Mouse (Mus musculus): ENCODE data around the gene Ssr4. TPM values are rescaled to one million over a fixed set of nuclear protein-coding genes. Genes with fewer than 3 reads are reported as not detected.

The Ssr4 gene
- polyA plus RNA-seq (2014; fragmentation: Illumina TruSeq; extraction: RNeasy Lipid Tissue Mini Kit (QIAGEN cat#74804); ENCODE audit: low read depth, low replicate concordance), result 99.4 TPM

DNA sequence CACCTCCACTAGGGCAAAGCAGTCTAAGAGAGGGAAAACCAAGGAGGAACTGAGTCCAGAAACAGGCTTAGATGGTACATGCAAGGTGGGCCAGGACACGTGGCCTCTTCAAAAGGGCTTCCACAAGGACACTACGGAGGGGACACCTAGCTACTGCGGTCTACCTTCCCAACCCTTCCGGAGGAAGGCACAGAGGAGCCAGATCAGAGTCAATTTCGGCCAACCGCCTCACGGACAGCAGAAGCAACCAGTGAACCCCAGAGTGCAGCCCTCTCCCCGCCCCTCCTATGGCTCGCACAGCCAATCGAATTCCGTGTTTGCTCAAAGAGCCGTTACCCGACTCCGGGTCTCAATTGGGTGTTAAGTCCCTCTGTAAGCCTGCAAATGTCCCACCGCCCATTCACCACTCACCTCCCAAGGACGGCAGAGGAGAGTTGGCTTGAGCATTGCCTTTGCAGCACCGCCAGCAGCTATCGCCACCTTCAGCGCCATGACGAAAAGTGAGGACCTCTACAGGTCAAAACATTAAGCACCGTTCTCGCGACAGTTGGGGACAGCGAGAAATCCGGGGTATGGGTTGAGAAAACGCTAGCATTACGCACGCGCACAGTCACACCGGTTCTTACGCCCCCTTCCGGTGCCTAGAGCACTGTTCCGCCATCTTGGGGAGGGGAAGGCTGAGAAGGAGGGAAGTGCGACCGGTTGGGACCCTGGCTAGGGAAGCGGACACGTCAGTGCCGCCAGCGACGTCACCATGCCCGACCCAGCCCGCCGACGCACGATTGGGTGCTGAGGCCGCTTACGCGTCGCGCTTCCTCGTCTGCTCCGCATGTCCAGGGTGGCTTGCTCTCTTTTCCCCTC is at the start of gene Ssr4, which contains the start of gene Idh3g:
Ssr4 (plus strand) TSS at position 665 of the 861 bp plus-strand sequence.
Idh3g (minus strand) TSS at position 534 of the 861 bp plus-strand sequence.

DNA sequence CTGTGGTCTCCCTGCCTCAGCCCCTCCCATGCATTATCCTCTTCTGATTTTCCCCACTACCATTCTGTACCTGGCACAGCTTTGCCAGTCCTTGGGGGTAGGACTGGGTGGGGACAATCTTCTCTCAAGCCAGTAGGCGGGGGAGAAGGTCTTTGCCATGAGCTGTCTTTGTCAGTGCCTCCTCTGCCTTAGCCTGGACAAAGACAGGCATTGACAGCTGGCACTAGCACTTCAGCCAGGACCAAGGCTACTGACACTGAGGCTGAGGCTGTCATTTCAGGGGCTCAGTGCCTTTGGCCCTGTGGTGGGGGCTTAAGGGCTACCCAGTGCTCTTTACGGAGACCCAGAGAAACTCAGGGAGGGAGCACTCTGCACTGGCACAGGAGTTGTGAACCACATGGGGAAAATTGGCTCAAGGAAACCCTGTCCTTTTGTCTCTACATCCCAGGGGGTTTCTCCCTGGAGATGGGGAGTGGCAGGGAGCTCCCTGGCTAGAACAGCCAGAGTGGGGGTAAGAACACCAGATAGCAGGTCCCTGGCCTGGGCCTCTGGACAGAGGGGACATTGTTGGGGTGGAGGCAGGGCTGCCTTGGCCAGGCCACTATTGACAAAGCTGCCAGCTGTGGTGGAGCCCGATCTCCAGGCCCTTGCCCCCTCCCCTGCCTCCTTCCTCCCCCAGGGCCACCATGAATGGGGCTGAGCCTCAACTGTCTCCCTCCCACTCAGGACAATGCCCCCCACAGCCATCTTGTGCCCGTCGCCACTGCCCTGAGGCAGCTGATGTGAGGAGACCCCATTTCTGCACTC is 30.3 kb upstream of the Ssr4 start, which contains the start of gene Plxnb3:
Plxnb3 (plus strand) TSS at position 757 of the 807 bp plus-strand sequence.

DNA sequence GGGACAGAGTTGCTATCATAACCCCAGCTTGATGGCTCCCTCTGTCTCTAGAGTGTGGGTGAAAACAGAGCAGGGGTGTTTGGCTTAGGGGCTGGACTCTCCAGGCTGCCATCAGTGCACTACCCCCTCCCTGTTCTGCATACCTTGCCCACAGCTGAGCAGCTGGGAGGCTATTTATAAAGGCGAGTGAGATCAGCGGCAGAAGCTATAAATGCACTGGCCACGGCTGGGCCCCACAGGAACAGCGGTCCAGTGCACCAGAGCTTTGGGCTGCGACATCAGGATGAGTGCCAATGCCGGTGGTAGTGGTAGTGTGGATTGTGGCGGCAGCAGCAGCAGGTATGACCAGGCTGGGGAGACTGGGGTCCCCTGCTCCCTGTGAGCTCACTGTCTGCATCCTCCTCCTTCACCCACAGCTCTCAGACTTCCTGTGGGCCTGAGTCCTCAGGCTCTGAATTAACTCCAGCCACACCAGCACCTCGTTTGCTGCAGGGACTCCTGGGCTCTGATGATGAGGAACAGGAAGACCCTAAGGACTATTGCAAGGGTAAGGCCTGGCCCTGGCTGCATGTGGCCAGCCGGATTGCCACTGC is 12.6 kb upstream of the Ssr4 start, which contains the start of gene Srpk3:
Srpk3 (plus strand) TSS at position 238 of the 593 bp plus-strand sequence.

DNA sequence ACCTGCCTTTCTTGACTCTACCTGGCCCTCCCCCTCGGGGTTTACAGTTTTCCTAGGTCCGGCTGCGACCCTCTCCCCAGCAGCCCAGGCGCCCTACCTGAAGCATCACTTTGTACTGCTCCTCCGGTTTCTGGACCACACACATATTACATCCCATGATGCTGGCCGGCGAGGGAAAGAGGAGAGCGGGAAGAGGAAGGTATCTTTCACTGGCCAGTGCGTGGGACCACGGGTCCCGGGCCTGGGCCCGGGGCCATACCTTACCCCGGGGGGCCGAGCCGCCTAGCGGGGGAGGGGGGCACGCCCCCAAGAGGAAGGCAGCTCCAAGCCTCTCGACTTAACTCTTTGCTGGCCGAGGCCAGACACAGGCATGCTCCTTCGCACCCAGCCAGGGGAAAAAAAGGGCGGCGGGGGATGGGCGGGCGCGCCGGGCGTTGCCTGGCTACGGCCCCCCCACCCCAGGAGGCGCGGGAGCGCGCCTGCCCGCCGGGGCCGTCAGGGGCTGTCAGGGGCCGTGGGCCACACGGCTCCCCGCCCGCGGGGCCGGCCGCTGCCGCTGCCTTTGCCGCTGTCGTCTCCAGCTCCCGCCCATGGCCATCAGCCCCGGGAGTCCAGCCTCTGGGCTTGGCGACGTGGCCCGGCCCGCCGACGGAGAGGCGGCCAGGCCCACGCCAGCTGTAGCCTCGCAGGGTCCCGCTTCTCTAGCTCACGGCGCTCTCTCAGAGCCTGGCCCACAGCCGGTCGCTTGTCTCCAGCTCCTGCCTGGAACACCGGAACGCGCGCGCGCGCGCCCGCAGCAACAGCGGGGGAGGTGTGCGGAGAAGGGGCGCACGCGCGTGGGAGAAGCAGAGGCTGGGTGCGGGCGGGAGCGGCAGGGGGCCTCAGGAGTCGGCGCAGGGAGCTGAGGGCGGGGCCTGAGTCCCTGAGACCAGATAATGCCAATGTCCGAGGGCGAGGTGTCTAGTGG is 37.6 kb downstream of the Ssr4 start, which contains the start of gene Pdzd4:
Pdzd4 (minus strand) TSS at position 785 of the 967 bp plus-strand sequence.

Other genes with a start within 250 kb of the Ssr4 start
- gene Dusp9, start 147.6 kb upstream of the Ssr4 start, polyA plus RNA-seq (2014; fragmentation: Illumina TruSeq; extraction: RNeasy Lipid Tissue Mini Kit (QIAGEN cat#74804); ENCODE audit: low read depth, low replicate concordance), result not detected
- gene Pnck, start 126.9 kb upstream of the Ssr4 start, polyA plus RNA-seq (2014; fragmentation: Illumina TruSeq; extraction: RNeasy Lipid Tissue Mini Kit (QIAGEN cat#74804); ENCODE audit: low read depth, low replicate concordance), result 9.6 TPM
- 174 TPM for gene Slc6a8, start 113.9 kb upstream of the Ssr4 start, polyA plus RNA-seq (2014; fragmentation: Illumina TruSeq; extraction: RNeasy Lipid Tissue Mini Kit (QIAGEN cat#74804); ENCODE audit: low read depth, low replicate concordance)
- 79.9 TPM for gene Bcap31, start 70.9 kb upstream of the Ssr4 start, polyA plus RNA-seq (2014; fragmentation: Illumina TruSeq; extraction: RNeasy Lipid Tissue Mini Kit (QIAGEN cat#74804); ENCODE audit: low read depth, low replicate concordance)
- gene Abcd1, start 70.4 kb upstream of the Ssr4 start, polyA plus RNA-seq (2014; fragmentation: Illumina TruSeq; extraction: RNeasy Lipid Tissue Mini Kit (QIAGEN cat#74804); ENCODE audit: low read depth, low replicate concordance), result 23.0 TPM
- gene Plxnb3, start 29.9 kb upstream of the Ssr4 start, polyA plus RNA-seq (2014; fragmentation: Illumina TruSeq; extraction: RNeasy Lipid Tissue Mini Kit (QIAGEN cat#74804); ENCODE audit: low read depth, low replicate concordance), result 3.2 TPM
- gene Srpk3, start 12.6 kb upstream of the Ssr4 start, polyA plus RNA-seq (2014; fragmentation: Illumina TruSeq; extraction: RNeasy Lipid Tissue Mini Kit (QIAGEN cat#74804); ENCODE audit: low read depth, low replicate concordance), result 40.2 TPM
- 838 TPM for gene Idh3g, start 131 bp upstream of the Ssr4 start, polyA plus RNA-seq (2014; fragmentation: Illumina TruSeq; extraction: RNeasy Lipid Tissue Mini Kit (QIAGEN cat#74804); ENCODE audit: low read depth, low replicate concordance)
- gene Pdzd4, start 37.9 kb downstream of the Ssr4 start, polyA plus RNA-seq (2014; fragmentation: Illumina TruSeq; extraction: RNeasy Lipid Tissue Mini Kit (QIAGEN cat#74804); ENCODE audit: low read depth, low replicate concordance), result 1.2 TPM
- gene Avpr2, start 105.1 kb downstream of the Ssr4 start, polyA plus RNA-seq (2014; fragmentation: Illumina TruSeq; extraction: RNeasy Lipid Tissue Mini Kit (QIAGEN cat#74804); ENCODE audit: low read depth, low replicate concordance), result not detected
- 2.0 TPM for gene L1cam, start 109.1 kb downstream of the Ssr4 start, polyA plus RNA-seq (2014; fragmentation: Illumina TruSeq; extraction: RNeasy Lipid Tissue Mini Kit (QIAGEN cat#74804); ENCODE audit: low read depth, low replicate concordance)
- 1.8 TPM for gene Arhgap4, start 134.8 kb downstream of the Ssr4 start, polyA plus RNA-seq (2014; fragmentation: Illumina TruSeq; extraction: RNeasy Lipid Tissue Mini Kit (QIAGEN cat#74804); ENCODE audit: low read depth, low replicate concordance)
- 66.2 TPM for gene Naa10, start 134.9 kb downstream of the Ssr4 start, polyA plus RNA-seq (2014; fragmentation: Illumina TruSeq; extraction: RNeasy Lipid Tissue Mini Kit (QIAGEN cat#74804); ENCODE audit: low read depth, low replicate concordance)
- gene Renbp, start 143.8 kb downstream of the Ssr4 start, polyA plus RNA-seq (2014; fragmentation: Illumina TruSeq; extraction: RNeasy Lipid Tissue Mini Kit (QIAGEN cat#74804); ENCODE audit: low read depth, low replicate concordance), result 5.6 TPM
- 32.9 TPM for gene Hcfc1, start 179.3 kb downstream of the Ssr4 start, polyA plus RNA-seq (2014; fragmentation: Illumina TruSeq; extraction: RNeasy Lipid Tissue Mini Kit (QIAGEN cat#74804); ENCODE audit: low read depth, low replicate concordance)
- 71.6 TPM for gene Irak1, start 236.9 kb downstream of the Ssr4 start, polyA plus RNA-seq (2014; fragmentation: Illumina TruSeq; extraction: RNeasy Lipid Tissue Mini Kit (QIAGEN cat#74804); ENCODE audit: low read depth, low replicate concordance)

All from heart, adult 10 weeks (tissue).